Mouse (Mus musculus) CD4-positive, CD25-positive, alpha-beta regulatory T cell, adult 2 months (primary cell): Measurements from ENCODE around the gene Mmel1.
A peak's percentile ranks its signal among the peaks of the same experiment; 100 is the strongest.

Experiments used
- DNase-seq: peaks from one replicate; pipeline ENCODE4 v3.0.0-alpha.2; 2012; ENCODE audit warnings: low read depth, low spot score

Gene Mmel1

DNA sequence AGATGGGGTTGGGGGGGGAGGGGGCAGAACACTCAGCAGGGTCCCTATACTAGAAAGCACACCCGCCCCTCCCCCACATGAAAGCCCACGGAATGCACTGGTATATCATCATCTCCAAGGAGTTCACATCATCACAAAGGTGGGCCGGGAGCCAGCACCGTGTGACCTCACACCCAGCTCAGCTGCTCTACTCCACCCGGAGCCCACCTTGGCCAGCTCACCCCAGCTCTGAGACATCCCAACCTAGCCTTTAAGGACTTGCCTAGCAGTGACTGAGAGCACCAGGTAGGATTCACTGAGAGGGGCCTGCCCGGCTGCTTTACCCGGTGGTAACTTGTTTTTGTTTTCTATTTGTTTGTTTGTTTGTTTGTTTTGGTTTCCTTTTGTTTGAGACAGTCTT, at the start of gene Mmel1:
Gene Mmel1, plus strand, starts transcription at position 146 of the 400 bp plus-strand sequence.
- no peak for DNase-seq

- peak; percentile 64 for DNase-seq
These were observed 43.7 kb upstream of the Mmel1 start for GRCm38 (mm10) chr4:154825662-154826061.

- DNase-seq: no peak
These were observed 43.2 kb upstream of the Mmel1 start for GRCm38 (mm10) chr4:154826224-154826623.

- no peak for DNase-seq
These were observed 42.2 kb upstream of the Mmel1 start for GRCm38 (mm10) chr4:154827181-154827580.

DNA sequence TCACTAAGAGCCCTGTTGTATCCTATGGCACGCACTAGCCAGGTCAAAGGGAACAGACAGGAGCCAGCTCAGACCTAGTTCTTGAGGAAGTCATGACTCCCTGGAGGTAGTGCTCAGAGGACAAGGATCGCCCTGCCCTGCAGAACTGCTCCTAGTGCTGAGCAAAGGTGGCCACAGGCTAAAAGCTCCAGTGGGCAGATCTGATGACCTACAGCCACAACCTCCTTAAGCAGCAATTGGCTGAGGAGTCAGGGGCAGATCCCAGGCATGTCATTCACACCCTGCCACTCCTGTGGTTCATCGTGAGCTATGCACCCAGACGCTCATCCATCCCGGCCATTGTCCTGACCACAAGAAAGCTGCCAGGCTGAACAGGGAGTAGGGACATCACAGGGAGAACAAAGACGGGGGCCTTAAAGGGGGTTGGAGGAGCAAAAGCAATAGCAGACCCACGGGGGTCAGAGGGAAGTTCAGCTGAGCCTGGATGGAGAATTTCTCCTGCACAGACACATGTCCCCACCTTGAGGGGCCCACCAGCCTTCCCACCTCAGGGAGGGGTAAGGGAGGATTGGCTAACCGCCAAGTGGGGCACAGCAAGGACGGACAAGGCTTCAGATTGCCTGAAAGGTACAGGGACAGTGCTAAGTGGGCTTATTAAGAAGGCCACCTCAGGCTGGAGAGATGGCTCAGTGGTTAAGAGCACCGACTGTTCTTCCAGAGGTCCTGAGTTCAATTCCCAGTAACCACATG, 41.3 kb upstream of the Mmel1 start:
- no peak for DNase-seq

- no peak for DNase-seq
These were observed 37.3 kb upstream of the Mmel1 start for GRCm38 (mm10) chr4:154831915-154832573.

DNA sequence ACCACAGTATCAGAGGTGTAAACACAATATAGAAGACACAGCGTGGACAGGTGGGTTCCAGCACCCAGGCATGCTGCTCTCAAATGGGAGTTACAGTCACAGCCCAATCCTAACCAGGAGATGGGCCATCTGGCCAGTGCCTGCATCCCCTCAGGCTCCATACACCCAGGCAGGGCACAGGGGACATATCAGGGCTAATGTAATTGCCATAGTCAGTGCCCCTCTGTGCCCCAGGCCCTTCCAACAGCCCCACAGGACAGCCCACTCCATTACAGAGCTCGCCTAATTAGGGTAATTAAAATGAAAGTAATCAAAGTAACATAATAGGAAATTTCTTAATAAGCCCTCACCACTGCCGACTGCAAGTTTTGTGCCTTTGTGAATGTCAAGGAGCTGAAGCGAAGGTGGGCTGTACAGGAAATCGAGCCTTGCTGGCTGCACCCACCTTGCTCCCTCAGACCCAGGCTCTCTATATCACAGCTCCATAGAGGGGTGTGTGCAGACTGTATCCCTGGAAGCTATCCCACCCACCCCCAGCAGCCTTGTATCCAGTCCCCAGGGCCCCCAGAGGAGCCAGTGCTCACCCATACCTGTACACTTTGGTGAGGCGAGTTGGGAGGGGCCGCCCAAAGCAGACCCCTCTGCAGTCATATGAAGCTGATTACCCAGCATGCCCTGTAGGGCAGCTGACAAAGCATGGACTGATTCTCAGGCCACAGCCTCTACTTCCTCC, 33.0 kb upstream of the Mmel1 start:
- DNase-seq: no peak

- DNase-seq: peak; percentile 72
These were observed 32.2 kb upstream of the Mmel1 start, which contains the start of gene Ttc34 for GRCm38 (mm10) chr4:154837170-154837569. TSS of gene Ttc34 (plus strand) at chr4:154837459.

- no peak for DNase-seq
These were observed 30.6 kb upstream of the Mmel1 start for GRCm38 (mm10) chr4:154838741-154839140.

DNA sequence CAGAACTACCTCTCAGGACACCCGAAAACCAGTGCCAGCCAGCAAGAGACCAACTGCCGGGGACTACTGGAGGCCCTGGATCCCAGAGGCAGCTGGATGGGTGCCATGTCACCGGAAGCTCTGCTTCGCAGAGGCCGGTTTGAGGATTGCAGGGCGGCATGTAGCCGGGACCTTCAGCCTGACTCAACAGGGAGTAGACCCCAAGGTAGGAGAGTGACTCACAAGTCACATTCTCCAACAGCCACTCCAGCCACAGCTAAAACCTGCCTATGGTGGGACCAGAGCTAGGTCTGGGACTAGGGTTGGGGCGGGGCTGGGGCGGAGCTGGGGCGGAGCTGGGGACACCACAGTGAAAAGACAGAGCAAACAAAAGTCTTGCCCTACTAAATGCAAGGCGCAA, 30.0 kb upstream of the Mmel1 start:
- DNase-seq: no peak

DNA sequence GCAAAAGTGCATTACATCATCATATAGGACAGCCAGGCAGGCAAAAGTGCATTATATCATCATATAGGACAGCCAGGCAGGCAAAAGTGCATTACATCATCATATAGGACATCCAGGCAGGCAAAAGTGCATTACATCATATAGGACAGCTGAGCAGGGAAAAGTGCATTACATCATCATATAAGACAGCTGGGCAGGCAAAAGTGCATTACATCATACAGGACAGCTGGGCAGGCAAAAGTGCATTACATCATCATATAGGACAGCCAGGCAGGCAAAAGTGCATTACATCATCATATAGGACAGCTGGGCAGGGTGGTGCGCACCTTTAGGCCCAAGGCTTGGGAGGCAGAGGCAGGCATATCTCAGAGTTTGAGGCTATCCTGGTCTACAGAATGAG, 16.7 kb upstream of the Mmel1 start:
- DNase-seq: no peak

GRCm38 (mm10) chr4:154853881-154854280, 15.5 kb upstream of the Mmel1 start:
- no peak for DNase-seq

GRCm38 (mm10) chr4:154854676-154855345, 14.6 kb upstream of the Mmel1 start:
- DNase-seq: peak; percentile 62

DNA sequence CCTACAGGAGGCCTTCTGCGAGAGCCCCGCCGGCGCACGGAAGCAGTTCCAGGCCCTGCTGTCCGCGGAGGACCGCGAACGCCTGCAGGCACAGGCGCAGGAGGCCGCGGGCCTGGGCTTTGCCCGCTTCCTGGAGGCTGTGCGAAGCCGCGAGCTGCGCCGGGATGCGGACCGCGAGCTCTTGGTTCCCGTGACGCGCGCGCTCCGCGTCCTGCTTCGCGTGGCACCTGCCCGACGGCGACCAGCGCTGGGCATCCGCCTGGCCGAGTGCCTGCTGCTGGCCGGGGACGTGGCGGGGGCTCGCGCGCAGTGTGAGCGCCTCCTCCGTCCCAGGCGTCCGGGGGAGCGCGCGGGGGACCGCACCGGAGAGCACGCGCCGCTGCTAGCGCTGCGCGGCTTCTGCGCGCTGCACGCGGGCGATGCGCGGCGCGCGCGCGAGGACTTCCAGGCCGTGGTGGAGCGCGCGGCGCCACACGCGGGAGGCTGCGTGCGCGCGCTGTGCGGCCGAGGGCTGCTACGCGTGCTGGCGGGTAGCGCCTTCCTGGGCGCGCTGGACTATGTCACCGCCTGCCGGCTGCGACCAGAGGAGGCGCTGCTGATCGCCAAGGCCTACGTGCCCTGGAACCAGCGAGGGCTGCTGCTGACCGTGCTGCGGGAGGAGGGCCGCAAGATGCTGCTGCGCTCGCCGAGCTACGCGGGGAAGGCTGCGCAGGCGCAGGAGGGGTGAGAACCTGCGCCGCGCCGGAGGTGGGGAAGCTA, 13.5 kb upstream of the Mmel1 start:
- DNase-seq: peak; percentile 68

DNA sequence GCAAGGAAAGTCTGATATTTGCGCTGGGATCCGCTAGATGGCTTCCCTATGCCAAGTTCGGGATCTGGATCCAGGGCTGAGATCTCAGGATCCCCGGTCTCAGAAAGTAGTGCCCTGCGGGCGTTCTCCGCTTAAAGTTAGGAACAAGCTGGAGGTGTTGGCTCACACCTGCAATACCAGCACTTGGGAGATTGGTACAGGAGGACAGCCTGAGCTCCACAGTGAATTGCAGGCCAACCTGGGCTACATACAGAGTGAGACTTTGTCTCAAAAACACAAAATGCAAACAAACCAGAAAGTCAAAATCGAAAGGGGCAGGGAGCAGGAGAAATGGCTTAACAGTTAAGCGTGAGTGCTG, 12.9 kb upstream of the Mmel1 start:
- no peak for DNase-seq

DNA sequence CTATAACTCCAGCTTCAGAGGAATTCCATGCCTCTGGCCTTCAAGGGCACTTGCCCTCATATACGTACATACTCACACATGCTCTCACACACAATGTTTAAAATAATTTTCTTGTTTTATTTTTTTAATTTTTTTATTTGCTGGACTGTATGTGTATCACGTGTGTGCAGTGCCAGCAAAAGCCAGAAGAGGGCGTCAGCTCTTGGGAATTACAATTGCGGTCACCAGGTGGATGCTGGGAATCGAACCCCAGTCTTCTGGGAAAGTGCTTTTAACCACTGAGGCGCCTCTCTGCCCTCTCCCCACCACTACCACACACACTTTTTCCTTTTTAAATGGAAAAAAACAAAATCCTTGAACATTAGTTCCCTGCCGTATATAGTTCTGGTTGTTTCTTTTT, 12.5 kb upstream of the Mmel1 start:
- DNase-seq: no peak

GRCm38 (mm10) chr4:154857366-154858240, 11.8 kb upstream of the Mmel1 start:
- DNase-seq: no peak

DNA sequence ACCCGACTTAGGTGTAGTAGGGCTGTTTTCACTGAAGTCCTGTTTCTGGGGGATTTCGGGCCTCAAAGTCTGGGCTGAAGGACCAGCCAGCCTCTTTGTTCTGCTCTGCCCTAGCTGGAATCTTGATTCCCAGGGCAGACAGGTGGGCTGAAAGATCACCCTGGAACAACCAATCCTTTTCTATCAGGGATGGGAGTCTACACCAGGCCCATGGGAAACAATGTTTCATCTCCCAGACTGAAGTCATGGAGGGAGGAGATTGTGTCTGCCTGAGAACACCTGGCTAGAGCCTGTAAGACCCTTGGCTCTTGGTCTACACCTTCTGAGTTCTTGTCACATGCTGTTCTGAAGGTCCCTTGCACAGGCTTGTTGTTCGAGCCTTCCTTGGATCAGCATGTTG, 10.8 kb upstream of the Mmel1 start:
- no peak for DNase-seq

GRCm38 (mm10) chr4:154861967-154862366, 7.4 kb upstream of the Mmel1 start:
- no peak for DNase-seq

- DNase-seq: no peak
These were observed 5.9 kb upstream of the Mmel1 start for GRCm38 (mm10) chr4:154863436-154863935.
